Comparison of ENCODE assay signal across 11 mouse cellular contexts in the genomic region with DNA sequence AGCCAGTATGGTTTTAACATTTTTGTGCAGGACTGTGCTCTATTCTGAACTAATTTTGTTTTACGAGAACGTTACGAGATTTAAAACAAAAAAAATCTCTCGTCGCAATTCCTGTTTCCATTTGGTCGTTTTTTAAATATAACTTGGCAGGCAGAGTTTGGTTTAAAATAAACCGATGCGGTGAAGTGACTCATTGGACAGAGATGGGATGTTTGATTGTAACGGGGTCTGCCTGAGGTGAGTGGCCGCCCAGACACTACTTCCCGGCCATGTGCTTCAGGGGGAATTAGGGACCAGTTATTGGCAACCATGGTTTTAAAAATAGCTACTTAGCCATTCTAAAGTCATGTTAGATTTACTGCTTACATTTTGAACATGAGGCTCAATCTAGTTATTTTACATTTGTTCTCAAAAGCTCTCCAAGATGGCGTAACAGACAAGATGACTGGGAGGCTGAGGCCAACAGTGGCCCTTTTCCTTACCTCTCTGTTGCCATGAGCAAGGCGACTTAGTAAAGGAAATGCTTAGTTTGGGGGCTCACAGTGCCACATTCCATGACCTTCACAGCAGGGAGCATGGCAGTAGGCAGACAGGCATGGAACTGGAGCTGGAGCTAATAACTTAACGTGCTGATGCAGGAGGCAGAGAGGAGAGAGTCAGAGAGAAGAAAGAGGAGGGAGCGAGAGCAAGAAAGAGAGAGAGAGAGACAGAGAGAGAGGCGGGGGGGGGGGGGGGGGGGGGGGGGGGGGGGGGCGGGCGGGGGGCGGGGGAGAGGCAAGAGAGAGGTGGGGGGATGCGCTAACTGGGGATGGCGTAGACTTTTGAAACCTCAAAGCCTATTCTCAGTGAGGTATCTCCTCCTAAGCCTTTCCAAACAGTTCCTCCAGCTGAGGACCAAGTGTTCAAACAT. TPM values are rescaled to one million over a fixed set of nuclear protein-coding genes. Genes with fewer than 3 reads are reported as not detected.
DNase-seq lines count a peak whose midpoint lies in the region; ATAC-seq and TF ChIP-seq lines count a peak whose summit lies in the region.
"Had no signal": no experiment of that assay in that cellular context is flagged by ENCODE, and none has a peak within 500 bp of the region (broad histone marks: within the 10 kb centered on the region; RNA-seq: fewer than 3 reads in every experiment).

No protein-coding gene starts in this region.

- no peak for TF ChIP-seq POLR2A in thymus, adult 2 months (IDR thresholded peaks at IDR 0.05; ENCODE audit: control insufficient read depth, extremely low read depth, insufficient read depth, low read length, poor library complexity)

- H3K36me3 ChIP-seq in hindbrain, embryonic 12.5 days: no peaks in the 10 kb centered on the region
- no peaks in the 10 kb centered on the region for H3K36me3 ChIP-seq in hindbrain, embryonic 16.5 days (ENCODE audit: control insufficient read depth, insufficient read depth, low read length)
- peaks cover 23% of the 10 kb centered on the region for H3K36me3 ChIP-seq in thymus, adult 2 months (ENCODE audit: control insufficient read depth, insufficient read depth, low read length)
- H3K36me3 ChIP-seq: intestine, embryonic 15.5 days had no signal

- no peaks in the 10 kb centered on the region for H3K9me3 ChIP-seq in hindbrain, embryonic 12.5 days (replicated peaks)
- no peaks in the 10 kb centered on the region for H3K9me3 ChIP-seq in hindbrain, embryonic 16.5 days (ENCODE audit: control insufficient read depth, low read length)
- H3K9me3 ChIP-seq: intestine, embryonic 15.5 days; megakaryocyte, embryonic 14.5 days had no signal

- ATAC-seq in hindbrain, embryonic 12.5 days (ENCODE audit: low FRiP score): no peak
- ATAC-seq in hindbrain, embryonic 16.5 days: no peak
- ATAC-seq in granulocyte monocyte progenitor cell, adult 5-6 weeks (replicated peaks; ENCODE audit: poor library complexity, severe bottlenecking): peak; percentile 33; the same call in 1 of the 2 replicates
- ATAC-seq: intestine, embryonic 15.5 days; liver, postnatal 0 days had no signal

- no peak overlapping the region for H3K9ac ChIP-seq in hindbrain, embryonic 12.5 days
- H3K9ac ChIP-seq in hindbrain, embryonic 16.5 days (ENCODE audit: low read depth, low read length): no peak overlapping the region
- H3K9ac ChIP-seq: intestine, embryonic 15.5 days; liver, postnatal 0 days had no signal

- H3K4me1 ChIP-seq in hindbrain, embryonic 12.5 days: peaks cover 37% of the 10 kb centered on the region
- H3K4me1 ChIP-seq in hindbrain, embryonic 16.5 days (ENCODE audit: control insufficient read depth, insufficient read depth, low read depth, low read length): peaks cover 3% of the 10 kb centered on the region; the same call in 1 of the 2 replicates
- H3K4me1 ChIP-seq in thymus, adult 2 months (replicated peaks; ENCODE audit: control insufficient read depth, insufficient read depth, low read length): peaks cover 12% of the 10 kb centered on the region

- TF ChIP-seq CTCF in thymus, adult 2 months (IDR thresholded peaks at IDR 0.05; ENCODE audit: borderline replicate concordance, control insufficient read depth, extremely low read depth, insufficient read depth, low read length, poor library complexity): no peak

- 61% methylated on average over 17 of the region's 21 CpGs for WGBS in hindbrain, embryonic 12.5 days
- 72% methylated on average over 17 of the region's 21 CpGs for WGBS in hindbrain, embryonic 16.5 days
- WGBS in thymus, adult 2 months: 89% methylated on average over 21 of the region's 21 CpGs

- 0 out of 2 replicates have a peak overlapping the region, but pooled peaks have one; percentile 12 for H3K27ac ChIP-seq in hindbrain, embryonic 12.5 days
- H3K27ac ChIP-seq in hindbrain, embryonic 16.5 days (ENCODE audit: low read depth, low read length): no peak overlapping the region
- no peak overlapping the region for H3K27ac ChIP-seq in thymus, adult 2 months (ENCODE audit: control insufficient read depth, insufficient read depth, low read length)
- H3K27ac ChIP-seq: intestine, embryonic 15.5 days had no signal

- H3K27me3 ChIP-seq in hindbrain, embryonic 12.5 days: no peaks in the 10 kb centered on the region
- no peaks in the 10 kb centered on the region for H3K27me3 ChIP-seq in hindbrain, embryonic 16.5 days (replicated peaks; ENCODE audit: control insufficient read depth, insufficient read depth, low read length)
- no peaks in the 10 kb centered on the region for H3K27me3 ChIP-seq in thymus, adult 2 months (ENCODE audit: control insufficient read depth, insufficient read depth, low read length)
- H3K27me3 ChIP-seq: intestine, embryonic 15.5 days; megakaryocyte, embryonic 14.5 days had no signal

- DNase-seq in 3T3-L1 (ENCODE audit: low read depth, low spot score) (peak; percentile 84), MEL-GATA-1-ER (ENCODE audit: extremely low read depth, low read depth) (peak; percentile 43)
- DNase-seq in thymus, adult 2 months: no peak
- DNase-seq in cerebellum, adult 11-12 months: no peak
- DNase-seq: liver, postnatal 0 days; thymus, postnatal 4 days had no signal

- H3K4me3 ChIP-seq in hindbrain, embryonic 12.5 days: no peak overlapping the region
- no peak overlapping the region for H3K4me3 ChIP-seq in hindbrain, embryonic 16.5 days (ENCODE audit: low read length)
- H3K4me3 ChIP-seq in thymus, adult 2 months (ENCODE audit: control insufficient read depth, insufficient read depth, low read length): no peak overlapping the region
- H3K4me3 ChIP-seq: intestine, embryonic 15.5 days; megakaryocyte, embryonic 14.5 days had no signal

- no peak overlapping the region for H3K4me2 ChIP-seq in hindbrain, embryonic 12.5 days (replicated peaks)
- H3K4me2 ChIP-seq in hindbrain, embryonic 16.5 days (ENCODE audit: low read length): no peak overlapping the region
- H3K4me2 ChIP-seq: intestine, embryonic 15.5 days had no signal

RNA-seq across cellular contexts. Expression of a gene that starts 8.6 kb away (rescaled TPM):
- 15.5 and 16.7 TPM in 2 replicates for polyA plus RNA-seq in hindbrain, embryonic 12.5 days (2016; fragmentation: Nextera tagmentation; extraction: Ambion mirVana)
- polyA plus RNA-seq in hindbrain, embryonic 16.5 days (2015; fragmentation: Nextera tagmentation; extraction: Ambion mirVana): 7.8 and 9.6 TPM in 2 replicates
- total RNA-seq in granulocyte monocyte progenitor cell, adult 5-6 weeks (2014; fragmentation: Nextera tagmentation): 13.6 and 13.7 TPM in 2 replicates
- total RNA-seq in granulocyte monocyte progenitor cell, adult 5-6 weeks (2017): 10.3 and 11.7 TPM in 2 replicates
- 54.0 and 54.2 TPM in 2 replicates for polyA plus RNA-seq in thymus, adult 2 months (2012; rRNA removed)

Comparison
In these comparisons a context has a peak if more than half of its experiments do, and no peak if none do; other contexts are left out.
1. DNase-seq: peak in 3T3-L1 (single experiment) and MEL-GATA-1-ER (single experiment); none in thymus, adult 2 months (single experiment) and cerebellum, adult 11-12 months (single experiment).